14 mouse cellular contexts compared by ENCODE assay signal in the genomic region with DNA sequence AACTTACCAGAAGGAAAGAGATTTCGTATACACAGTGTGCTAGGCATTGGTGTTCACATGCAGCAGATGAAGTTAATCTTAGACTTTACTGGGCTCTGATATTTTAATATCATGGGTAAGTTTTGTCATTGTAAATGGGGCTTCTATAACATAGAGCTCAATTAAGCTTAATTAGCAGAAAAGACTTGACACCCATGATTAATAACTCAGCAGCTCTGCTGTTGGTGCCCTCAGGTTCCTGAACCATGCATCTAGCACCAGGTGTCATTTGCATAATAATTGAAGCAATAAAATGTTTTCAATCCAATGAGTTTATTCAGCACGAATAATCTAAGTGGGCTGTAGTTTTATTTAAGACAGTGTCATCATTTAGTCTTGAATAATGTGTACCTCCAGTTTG.
"Had no signal": no experiment of that assay in that cellular context is flagged by ENCODE, and none has a peak within 500 bp of the region (broad histone marks: within the 10 kb centered on the region; RNA-seq: fewer than 3 reads in every experiment).

No protein-coding gene starts in this region.

- H3K36me3 ChIP-seq: limb, embryonic 13.5 days; midbrain, embryonic 12.5 days had no signal

- DNase-seq: kidney, adult 9 months; kidney, postnatal 4 days; left cerebral cortex, postnatal 4 days; lung, adult 18-20 months; right cerebral cortex, postnatal 4 days; spleen, adult 18-20 months; thymus, adult 18-20 months; thymus, postnatal 14 days had no signal

- H3K4me1 ChIP-seq: limb, embryonic 13.5 days; midbrain, embryonic 12.5 days had no signal

- H3K27me3 ChIP-seq: limb, embryonic 13.5 days; midbrain, embryonic 12.5 days had no signal

- H3K4me2 ChIP-seq: limb, embryonic 13.5 days; midbrain, embryonic 12.5 days had no signal

- H3K9ac ChIP-seq: limb, embryonic 13.5 days; liver, embryonic 14.5 days; midbrain, embryonic 12.5 days had no signal

- H3K27ac ChIP-seq: kidney, postnatal 0 days; layer of hippocampus, adult 2 months; limb, embryonic 13.5 days; liver, embryonic 14.5 days; midbrain, embryonic 12.5 days had no signal

- H3K4me3 ChIP-seq: layer of hippocampus, adult 2 months; limb, embryonic 13.5 days; midbrain, embryonic 12.5 days; myocyte had no signal

- H3K9me3 ChIP-seq: limb, embryonic 13.5 days; midbrain, embryonic 12.5 days had no signal
